Mouse (Mus musculus) left cerebral cortex, adult 18-20 months (tissue): ENCODE measurements around the gene Mcat. TPM values are rescaled to one million over a fixed set of nuclear protein-coding genes. Genes with fewer than 3 reads are reported as not detected.

Source experiments
- DNase-seq, 2 experiments: peaks; one replicate each; pipeline ENCODE4 v3.0.0; 2021 to 2022; ENCODE audit warnings: low spot score in 2 of 2, mixed read lengths in 1 of 2
- total RNA-seq, 2 experiments: library from RNA; stranded (reverse); gene quantifications; 2 replicates each; pipeline ENCODE4 v1.2.3; 2021

Gene Mcat
- total RNA-seq, 2 experiments from 2014 or later, result 17.9 to 26.0 TPM

- DNase-seq, result no peak
Observed at GRCm38 (mm10) chr15:83582931-83583330, 19.3 kb upstream of the Mcat start.

GRCm38 (mm10) chr15:83576651-83577050 is 13.1 kb upstream of the Mcat start:
- no peak for DNase-seq

DNA sequence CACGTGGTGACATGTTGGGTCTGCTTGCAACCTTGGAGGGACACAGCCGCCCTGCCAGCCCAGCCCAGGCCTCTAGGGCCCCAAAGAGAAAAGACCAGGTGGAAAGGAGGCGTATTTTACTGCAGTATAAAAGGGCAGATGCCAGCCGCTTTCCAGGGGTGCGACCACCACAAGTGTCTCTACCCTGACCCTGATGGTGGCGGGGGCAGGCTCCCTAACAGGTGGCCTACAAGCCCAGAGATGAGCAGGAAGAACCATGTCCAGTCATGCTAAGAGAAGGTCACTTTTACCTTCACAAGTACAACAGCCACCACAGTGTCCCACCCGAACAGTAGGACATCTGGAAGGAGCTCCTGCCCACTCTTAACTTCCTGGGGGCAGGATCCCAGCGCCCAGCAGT is 12.0 kb upstream of the Mcat start:
- DNase-seq, result no peak

DNA sequence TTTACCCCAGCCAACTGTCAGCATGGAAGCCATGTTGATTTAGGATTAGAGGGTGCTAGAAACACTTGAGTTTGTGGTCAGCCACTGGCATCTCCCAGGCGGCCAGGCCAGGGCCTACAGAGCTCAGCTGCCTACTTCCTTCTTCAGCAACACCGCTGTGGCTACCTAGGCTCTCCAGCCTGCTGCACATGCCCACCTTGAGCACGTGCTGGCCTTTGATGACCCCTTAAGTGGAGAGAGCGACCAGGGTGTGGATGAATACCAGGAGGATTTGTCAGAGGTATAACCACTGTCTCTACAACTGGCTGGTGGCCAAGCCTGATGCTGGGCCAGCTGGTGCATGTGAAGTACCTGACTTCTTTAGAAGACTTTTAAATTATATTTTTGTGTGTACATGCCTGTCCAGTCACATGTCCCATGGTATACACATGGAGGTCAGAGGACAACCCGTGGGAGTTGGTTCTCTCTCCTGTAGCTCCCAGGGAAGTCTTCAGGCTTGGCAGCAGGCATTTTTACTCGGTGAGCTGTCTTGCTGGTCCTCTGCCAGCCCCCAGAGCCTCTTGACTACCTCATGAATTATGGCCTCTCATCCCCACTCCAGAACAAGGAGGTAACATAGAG is 11.3 kb upstream of the Mcat start:
- DNase-seq, result no peak

DNA sequence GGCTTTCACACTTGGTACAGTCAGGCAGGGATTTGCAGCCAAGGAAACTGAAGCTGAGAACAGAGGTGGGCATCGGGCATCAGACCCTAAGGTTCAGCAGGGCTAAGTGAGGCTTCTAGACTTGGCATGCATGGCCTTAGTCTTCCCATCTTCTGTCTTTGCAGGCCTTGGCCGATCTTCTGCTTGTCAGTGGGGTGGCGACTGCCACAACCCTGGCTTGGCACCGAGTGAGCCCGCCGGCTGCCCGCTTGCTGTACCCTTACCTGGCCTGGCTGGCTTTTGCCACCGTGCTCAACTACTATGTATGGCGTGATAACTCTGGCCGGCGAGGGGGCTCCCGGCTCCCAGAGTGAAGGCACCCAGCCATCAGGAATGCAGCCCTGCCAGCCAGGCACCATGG is 10.0 kb upstream of the Mcat start:
- no peak for DNase-seq

DNA sequence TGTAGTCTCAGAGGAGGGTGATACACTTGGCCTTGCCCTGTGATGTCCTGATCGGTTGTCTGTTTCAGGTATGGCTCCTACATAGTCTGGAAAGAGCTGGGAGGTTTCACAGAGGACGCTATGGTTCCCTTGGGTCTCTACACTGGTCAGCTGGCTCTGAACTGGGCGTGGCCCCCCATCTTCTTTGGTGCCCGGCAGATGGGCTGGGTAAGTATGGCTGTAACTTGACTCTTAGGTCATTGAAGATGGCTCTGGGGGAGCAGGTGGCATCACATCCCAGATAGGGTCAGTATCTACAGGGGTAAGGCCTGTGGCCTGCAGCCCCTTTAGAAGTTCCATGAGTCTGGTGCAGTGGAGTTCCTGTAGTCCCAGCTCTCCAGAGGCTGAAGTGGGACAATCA is 8.5 kb upstream of the Mcat start:
- DNase-seq, result no peak

DNA sequence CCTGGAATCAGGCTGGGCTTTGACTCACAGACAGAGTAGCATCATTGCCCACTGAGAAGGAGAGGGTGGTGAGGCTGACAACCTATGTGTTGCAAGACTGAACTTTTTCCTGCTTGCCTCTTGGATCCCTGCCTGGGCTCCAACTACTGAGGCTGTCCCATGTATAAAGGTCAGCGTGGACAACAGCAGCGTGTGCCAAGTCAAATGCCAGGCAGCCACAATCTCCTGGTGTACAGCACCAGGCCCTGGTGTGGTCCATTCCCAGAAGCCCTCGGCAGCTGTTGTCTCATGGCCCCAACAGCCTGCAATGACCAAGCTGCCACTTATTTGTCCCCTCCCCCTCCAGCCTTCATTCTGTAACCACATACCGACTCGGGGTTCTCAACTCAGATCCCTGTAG is 8.0 kb upstream of the Mcat start:
- no peak for DNase-seq

GRCm38 (mm10) chr15:83570641-83571040 is 7.1 kb upstream of the Mcat start:
- no peak for DNase-seq

- DNase-seq, result no peak
Observed at GRCm38 (mm10) chr15:83569682-83570081, 6.1 kb upstream of the Mcat start.

- no peak for DNase-seq
Observed at GRCm38 (mm10) chr15:83568544-83568943, 5.0 kb upstream of the Mcat start.

- no peak for DNase-seq
Observed at GRCm38 (mm10) chr15:83567728-83568127, 4.1 kb upstream of the Mcat start.

GRCm38 (mm10) chr15:83566006-83566405 is 2.4 kb upstream of the Mcat start:
- no peak for DNase-seq

DNA sequence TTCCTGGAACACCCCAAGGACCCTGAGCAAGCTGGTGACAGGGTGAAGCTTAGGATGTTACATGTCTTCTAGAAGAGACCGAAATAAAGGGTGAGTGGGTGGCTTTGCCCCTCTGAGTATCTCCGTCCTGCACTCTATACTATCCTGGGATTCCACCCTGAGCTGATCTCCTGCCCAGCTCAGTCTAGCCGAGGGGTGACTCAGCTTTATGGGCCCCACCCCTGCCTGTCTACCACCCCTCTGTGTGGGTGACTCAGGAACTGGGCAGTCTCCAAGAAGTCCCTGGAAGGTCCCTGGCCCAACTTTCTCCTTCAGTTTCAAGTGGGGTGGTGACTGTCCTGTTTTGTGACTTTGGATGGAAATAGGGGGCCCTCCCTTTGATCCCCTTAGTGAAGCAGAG is 1.8 kb upstream of the Mcat start:
- no peak for DNase-seq

GRCm38 (mm10) chr15:83563857-83564651 is 467 bp upstream of the Mcat start:
- DNase-seq, result no peak

- DNase-seq, result peak; percentile 53 to 58
Observed at GRCm38 (mm10) chr15:83562626-83563270, 839 bp downstream of the Mcat start.

- no peak for DNase-seq
Observed at GRCm38 (mm10) chr15:83560941-83561477, 2.6 kb downstream of the Mcat start.

DNA sequence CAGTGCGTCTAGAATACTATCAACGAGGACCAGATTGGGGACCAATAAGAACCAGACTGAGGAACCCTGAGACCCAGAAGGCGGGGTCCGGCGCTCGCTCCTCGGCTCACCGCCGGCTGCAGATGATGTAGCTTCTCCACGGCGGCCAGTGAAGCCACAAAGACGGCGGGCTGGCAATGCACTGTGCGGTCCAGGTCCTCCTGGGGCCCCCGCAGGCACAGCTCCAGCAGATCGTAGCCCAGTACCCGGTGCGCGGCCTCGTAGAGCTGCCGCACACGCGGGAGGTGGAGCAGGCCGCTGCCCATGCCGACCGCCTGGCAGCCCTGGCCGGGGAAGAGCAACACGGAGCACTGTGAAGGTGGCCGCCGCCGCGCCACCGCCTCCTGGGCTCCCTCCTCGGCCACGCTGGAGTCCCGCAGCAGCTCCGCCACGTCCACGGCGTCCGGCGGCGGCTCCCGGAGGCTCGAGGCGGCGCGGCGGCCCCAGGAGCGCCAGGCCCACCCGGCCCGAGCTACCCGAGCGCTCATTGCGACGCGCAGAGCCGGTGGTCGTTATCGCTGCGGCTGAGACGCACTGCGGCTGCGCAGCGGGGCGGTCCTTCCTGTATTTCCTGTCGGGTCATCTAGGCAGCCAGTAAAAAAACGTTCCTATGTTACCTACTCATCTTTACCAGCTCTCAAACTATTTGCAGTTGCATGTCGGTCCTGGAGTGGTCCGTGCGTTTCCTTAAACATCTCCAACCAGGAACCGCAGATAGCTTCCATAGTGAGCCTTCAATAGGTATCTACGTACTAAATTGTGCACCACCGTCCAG is 8.2 kb downstream of the Mcat start:
- peak; percentile 81 to 88 for DNase-seq

DNA sequence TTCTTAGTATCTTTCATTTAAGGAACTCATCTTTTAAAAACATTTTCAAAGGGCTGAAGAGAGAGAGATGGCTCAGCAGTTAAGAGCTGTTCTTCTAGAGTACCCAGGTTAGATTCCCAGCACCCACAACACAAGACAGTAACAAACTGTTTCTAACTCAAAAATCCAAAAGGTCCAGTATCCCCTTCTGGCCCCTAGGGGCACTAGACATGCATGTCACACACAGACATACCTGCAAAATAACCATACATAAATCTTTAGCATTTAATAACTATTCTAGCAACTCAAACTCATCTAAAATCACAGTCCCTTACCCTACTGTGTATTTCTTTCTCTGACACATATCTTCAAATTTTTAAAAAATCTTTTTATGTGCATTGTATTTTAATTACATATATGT is 9.8 kb downstream of the Mcat start:
- no peak for DNase-seq

DNA sequence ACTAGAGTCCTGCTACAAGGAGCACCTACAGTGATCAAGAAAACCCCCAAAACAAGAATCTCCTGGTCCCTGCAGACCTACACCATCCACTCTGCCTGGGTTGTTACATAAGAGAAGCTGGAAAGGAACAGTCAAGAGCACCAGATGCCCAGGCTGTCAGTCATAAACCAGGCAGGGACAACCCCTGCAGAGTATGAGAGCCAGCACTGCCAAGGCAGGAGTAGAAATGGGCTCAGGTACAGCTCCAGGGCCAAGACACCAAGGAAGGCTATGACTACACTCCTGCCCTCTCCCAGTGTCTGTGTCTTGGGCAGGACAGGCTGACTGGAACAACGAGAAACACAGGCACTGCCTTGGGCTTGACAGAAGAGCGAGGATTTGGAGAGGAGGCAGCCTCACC is 13.4 kb downstream of the Mcat start:
- DNase-seq, result no peak

DNA sequence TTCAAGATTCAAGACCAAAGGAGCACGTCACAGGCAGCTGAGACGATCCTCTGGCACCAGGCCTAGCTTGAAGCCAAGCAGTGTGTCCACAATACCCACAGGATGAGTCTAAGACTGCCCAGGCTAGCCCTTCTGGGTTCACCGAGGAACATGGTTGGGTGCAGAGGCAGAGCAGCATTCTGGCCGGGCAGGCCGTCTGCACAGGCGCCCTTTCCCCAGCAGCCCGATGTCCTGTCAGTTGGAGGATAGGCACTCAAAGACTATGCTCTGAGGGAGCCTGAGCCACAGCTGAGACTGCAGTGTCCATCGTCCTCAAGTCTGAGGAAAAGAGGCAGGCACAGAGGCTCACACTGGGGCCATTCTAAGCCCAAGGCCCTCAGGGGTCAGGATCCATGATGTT is 16.4 kb downstream of the Mcat start:
- no peak for DNase-seq

DNA sequence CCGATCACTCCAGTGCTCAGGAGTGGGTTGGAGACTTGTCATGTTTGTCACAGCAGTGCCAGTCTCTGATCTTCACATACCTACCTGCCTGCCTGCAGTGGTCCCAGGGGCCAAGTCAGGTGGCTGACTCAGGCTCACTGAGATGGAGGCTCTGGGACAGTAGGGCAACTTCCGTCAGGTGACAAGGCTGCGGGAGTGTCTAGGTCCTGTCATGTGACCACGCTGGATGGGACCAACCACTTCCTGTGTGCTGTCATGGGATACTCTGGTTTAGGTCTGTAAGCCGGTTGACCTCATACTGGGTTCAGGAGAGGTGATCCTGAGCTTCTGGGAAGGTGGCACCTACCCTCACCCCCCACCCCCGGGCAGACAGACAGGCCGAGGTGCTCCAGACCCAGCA is 17.6 kb downstream of the Mcat start:
- no peak for DNase-seq
